Mouse (Mus musculus) brain, embryonic 14.5 days (tissue): ENCODE measurements around the gene Zfp62.

Experiments used
- CTCF ChIP-seq: fragments of 200-500 bp; IDR thresholded peaks from 2 replicates; pipeline ENCODE4 v1.5.1; 2012; ENCODE audit warnings: inconsistent platforms, mild to moderate bottlenecking, moderate library complexity, borderline replicate concordance; ENCODE audit not compliant: insufficient read depth, insufficient read length; ENCODE audit errors: extremely low read depth
- POLR2A ChIP-seq: fragments of 200-500 bp; IDR thresholded peaks from 2 replicates; pipeline ENCODE4 v1.6.1; 2012; ENCODE audit warnings: mild to moderate bottlenecking, inconsistent platforms, borderline replicate concordance; ENCODE audit not compliant: poor library complexity, insufficient read depth, insufficient read length, severe bottlenecking; ENCODE audit errors: extremely low read depth

DNA sequence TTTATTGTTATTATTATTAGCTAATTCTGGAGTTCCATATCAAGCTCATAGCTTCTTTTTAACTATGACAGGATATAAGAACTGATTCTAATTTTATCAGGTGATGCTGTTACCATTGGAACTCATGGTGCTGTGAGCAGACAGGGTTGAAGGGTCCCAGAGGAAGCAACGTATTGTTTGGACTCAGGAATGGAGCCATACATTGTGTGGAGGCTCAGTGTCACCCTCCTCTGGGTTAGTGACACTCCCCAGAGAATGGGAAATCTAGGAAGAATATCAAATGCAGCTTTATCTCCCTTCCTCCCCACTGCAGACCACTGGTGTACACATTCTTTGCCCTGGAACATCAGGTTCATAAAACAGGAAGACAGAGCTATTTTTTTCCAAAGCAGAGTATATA, 19.9 kb upstream of the Zfp62 start:
- TF ChIP-seq POLR2A (no peak), CTCF (no peak)
